Mouse (Mus musculus): ENCODE data around the gene Ccr4. TPM values are rescaled to one million over a fixed set of nuclear protein-coding genes. Genes with fewer than 3 reads are reported as not detected.

The Ccr4 gene
- total RNA-seq, 2 experiments from 2014 or later, result not detected

DNA sequence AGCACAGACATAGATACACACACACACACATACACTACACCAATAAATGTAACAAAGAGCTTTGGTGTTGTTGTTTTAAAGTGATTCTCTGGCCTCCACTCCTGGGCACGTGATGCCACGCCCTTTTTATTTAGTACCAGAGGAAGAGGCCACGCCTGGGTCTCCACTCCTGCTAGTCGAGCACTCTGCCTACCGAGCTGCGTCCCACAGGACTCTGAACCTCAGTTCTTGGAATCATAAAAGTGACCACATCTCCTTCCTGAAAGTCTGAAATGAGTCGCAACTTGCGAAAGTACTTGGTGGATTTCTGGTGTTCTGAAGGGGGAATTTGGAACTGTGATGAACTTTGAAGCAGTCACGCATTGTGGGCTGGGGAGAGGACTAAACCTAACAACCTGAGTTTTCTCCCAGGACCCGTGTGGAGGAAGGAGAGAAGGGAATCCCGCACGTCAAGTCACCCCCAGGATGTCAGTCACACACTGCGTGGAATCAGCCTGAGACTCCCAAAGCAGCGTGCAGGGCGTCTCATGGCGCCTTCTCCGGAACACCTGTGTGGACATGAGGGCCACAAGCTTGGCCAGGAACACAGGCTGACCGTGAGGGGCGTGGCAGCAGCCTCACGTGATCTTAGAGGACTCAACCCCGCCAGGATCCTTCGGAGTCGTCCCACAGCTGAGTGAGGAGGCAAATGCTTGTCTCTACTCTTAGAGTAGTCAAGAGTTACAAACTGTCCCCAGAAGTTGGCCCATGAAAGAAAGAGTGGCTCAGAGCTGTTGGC, 17.0 kb downstream of the Ccr4 start:
- no peak for TF ChIP-seq CTCF (conservative IDR thresholded peaks at IDR 0.05)
- no peak overlapping the region for H3K27ac ChIP-seq
- H3K4me3 ChIP-seq, result no peak overlapping the region
- DNase-seq (ENCODE audit: low spot score in 2 of 2), result no peak

DNA sequence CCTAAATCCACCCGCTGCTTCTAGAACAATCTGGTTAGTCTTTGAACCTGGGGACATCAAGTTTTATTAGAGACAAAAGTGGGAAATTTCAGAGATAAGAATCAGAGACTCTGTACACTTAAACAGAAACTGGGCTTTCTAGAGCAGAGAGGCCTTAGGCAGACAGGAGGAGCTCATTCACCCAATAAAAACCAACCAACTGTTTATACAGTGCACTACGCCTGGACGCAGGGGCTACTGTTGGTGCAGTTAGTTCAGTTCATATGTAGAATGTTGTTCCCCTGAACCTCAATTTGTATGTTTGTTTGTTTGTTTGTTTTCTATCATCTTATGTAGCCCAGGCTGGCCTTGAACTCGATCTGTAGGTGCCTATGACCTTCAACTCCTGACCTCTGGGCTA, 17.9 kb downstream of the Ccr4 start:
- no peak overlapping the region for H3K4me3 ChIP-seq
- no peak for DNase-seq (ENCODE audit: low spot score in 2 of 2)
- no peak for TF ChIP-seq CTCF (conservative IDR thresholded peaks at IDR 0.05)
- no peak overlapping the region for H3K27ac ChIP-seq

DNA sequence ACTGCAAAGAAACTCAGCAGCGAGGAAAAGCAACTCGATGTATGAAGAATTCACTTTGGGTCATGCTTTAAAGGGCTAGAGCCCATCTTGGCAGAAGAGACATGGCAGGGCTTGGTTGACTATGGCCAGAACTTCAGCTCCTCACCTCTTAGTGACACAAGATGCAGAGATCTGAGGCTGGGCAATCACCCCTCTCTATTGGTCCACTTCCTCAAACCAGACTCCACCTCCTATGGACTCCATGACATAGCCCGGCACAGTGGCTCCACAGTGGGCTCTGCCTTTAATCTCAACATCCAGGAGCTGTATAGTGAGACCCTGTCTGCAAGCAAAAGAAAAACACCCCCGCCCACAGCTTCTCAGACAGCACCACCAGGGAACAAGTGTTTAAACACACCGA, 19.9 kb downstream of the Ccr4 start:
- TF ChIP-seq CTCF (conservative IDR thresholded peaks at IDR 0.05), result no peak
- DNase-seq (ENCODE audit: low spot score in 2 of 2), result no peak
- Histone ChIP-seq H3K27ac (no peak overlapping the region), H3K4me3 (no peak overlapping the region)

DNA sequence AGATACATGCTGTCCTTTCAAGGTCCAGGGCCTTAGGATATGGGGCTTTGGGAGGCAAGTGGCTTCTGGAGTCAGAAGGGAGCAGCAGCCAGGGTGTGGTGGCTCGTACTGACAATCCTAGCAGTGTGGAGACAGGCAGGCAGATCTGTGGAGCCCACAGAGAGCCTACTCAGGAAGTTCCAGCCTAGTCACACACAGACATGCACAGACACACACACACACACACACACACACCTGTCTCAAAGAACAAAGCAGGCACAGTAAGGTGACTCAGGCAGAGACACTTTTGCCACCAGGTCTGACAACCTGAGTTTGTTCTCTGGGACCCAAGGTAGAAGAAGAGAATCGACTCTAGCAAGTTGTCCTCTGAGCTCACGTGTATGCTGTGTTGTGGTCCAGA, 23.8 kb downstream of the Ccr4 start:
- H3K27ac ChIP-seq, result no peak overlapping the region
- H3K4me3 ChIP-seq, result no peak overlapping the region
- no peak for TF ChIP-seq CTCF (conservative IDR thresholded peaks at IDR 0.05)
- no peak for DNase-seq (ENCODE audit: low spot score in 2 of 2)

DNA sequence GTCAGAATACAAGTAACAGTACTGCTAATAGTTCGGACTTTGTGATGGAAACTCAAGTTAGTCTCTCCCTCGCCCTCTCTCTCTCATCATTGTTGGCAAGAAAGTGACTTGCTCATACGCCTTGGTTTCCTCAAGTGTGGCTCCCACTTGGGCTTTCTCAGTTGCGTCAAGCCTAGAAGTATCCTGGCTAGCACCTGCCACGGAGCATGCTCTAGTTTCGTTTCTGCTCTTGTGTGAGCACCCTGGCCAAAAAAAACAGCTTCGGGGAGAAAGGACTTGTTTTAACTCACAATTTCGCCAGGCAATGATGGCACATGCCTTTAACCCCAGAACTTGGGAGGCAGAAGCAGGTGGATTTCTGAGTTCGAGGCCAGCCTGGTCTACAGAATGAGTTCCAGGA, 27.7 kb downstream of the Ccr4 start:
- H3K4me3 ChIP-seq, result no peak overlapping the region
- no peak for TF ChIP-seq CTCF (conservative IDR thresholded peaks at IDR 0.05)
- H3K27ac ChIP-seq, result no peak overlapping the region

DNA sequence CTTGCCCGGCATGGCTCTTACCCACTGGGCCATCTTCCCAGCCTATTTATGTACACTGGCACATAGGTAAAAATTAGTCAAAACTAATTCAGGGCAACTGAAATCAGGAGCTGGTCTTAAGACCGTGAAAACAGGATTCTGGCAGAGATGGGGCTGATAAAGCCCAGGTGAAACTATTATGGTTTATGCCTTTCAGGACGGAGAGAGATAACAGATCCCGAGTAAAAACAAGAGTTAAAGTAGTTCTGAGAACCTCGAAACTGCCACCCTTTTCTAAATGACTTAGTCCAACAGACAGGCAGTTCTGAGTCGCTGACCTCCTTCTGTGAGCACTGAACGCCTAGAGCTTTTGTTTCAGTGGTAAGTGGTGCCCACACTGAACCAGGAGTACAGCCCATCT, 32.8 kb downstream of the Ccr4 start:
- no peak for DNase-seq (ENCODE audit: low spot score in 2 of 2)
- TF ChIP-seq CTCF (conservative IDR thresholded peaks at IDR 0.05), result no peak
- Histone ChIP-seq H3K4me3 (no peak overlapping the region), H3K27ac (no peak overlapping the region)

More for the DNA sequence above, 27.7 kb downstream of the Ccr4 start:
- no peak for DNase-seq (ENCODE audit: low spot score in 2 of 2)

DNA sequence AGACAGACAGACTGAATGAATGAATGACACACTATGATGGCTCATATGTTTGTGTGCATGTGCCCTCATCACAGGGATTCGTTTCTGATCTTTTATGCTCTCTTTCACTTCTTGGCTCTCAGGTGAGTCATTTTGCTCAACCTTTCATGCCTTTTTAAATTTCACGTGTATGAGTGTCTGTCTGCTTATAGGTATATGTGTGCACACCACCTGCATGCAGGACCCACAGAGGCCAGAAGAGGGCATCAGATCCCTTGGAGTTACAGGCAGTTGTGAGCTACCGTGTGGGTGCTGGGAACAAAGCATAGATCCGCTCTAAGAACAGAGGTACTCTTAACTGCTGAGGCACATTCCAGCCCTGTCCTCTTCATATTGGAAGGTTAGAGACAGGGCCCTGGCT, 36.0 kb downstream of the Ccr4 start:
- Histone ChIP-seq H3K4me3 (no peak overlapping the region), H3K27ac (no peak overlapping the region)
- peak; percentile 28 for TF ChIP-seq CTCF (conservative IDR thresholded peaks at IDR 0.05)
- no peak for DNase-seq (ENCODE audit: low spot score in 2 of 2)

DNA sequence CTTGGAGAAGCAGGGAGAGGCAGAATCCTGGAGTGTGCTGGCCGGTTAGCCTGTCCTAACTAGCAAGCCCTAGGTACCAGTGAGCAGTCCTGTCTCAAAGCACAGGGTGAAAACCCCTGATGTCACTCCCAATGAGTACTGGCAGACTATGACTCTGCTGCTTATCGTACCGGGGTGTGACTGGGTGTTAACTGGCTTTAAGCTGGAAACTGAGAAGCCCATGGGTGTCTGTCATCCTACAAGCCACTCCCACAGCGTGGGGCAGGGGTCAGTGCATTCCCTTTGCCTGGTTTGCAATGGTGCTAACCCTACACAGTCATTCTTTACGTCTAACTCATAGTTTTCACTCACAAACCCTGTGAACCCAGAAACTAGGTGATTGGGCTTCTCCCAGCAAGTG, 36.5 kb downstream of the Ccr4 start:
- Histone ChIP-seq H3K27ac (no peak overlapping the region), H3K4me3 (no peak overlapping the region)
- TF ChIP-seq CTCF (conservative IDR thresholded peaks at IDR 0.05), result no peak
- DNase-seq (ENCODE audit: low spot score in 2 of 2), result no peak

DNA sequence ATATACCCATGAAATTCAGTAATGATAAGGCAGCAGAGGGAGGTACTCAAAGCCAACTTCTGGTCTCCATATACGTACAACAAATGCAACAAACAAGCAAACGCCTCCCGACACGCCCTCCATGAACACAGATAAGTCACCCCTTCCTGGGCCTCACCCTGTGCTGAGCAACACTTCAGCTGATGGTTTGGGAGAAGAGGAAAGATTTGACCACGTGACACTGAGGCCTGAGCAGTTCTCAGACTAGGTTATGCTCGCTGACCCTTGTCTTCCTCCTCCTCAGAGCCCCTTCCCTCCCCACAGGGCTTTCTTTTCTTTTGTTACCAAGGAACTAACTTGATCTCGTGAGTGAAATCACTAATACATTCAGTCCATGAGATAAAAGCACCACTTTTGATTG, 37.8 kb downstream of the Ccr4 start:
- no peak overlapping the region for H3K4me3 ChIP-seq
- no peak for TF ChIP-seq CTCF (conservative IDR thresholded peaks at IDR 0.05)
- DNase-seq (ENCODE audit: low spot score in 2 of 2), result no peak
- H3K27ac ChIP-seq, result no peak overlapping the region

DNA sequence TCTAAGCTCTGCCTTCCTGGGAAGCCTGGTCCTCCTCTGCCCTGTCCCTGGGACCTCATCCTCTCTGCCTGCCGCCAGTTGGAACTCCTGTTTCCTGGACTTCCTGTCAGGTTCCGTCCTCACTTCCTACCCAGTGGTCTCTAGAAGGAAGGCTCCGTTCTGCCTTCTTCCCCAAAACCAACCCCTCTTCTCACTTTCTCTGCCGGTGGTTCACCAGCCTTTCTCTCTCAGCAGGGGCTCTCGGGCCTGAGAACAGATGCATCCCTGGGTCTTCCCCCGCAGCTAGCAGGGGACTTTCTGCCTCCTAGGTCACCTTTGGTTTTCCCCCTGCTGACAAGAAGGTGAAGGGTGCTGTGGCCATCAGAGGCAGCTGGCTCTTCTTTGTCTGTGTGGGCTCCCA, 39.3 kb downstream of the Ccr4 start:
- Histone ChIP-seq H3K4me3 (no peak overlapping the region), H3K27ac (no peak overlapping the region)
- no peak for DNase-seq (ENCODE audit: low spot score in 2 of 2)
- no peak for TF ChIP-seq CTCF (conservative IDR thresholded peaks at IDR 0.05)

DNA sequence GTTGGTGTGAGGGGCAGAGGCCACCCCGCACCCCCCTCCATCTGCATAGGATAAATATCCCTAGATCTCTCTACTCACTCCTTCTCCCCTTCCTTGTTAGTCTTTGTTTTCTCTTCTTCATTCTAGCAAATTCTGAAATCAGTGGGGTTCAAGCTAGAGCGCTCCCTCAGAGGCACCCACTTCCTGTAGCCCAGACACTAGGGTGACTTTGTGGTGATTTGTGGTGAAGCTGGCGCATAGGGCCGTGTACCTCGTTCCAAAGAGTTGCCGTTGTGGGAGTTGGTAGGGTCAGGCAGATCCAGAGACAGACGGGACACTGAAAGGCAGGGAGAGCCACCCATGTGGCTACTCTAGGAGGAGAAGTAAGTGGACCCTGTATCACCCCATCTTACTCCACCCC, 42.1 kb downstream of the Ccr4 start:
- Histone ChIP-seq H3K27ac (no peak overlapping the region), H3K4me3 (no peak overlapping the region)
- no peak for DNase-seq (ENCODE audit: low spot score in 2 of 2)
- no peak for TF ChIP-seq CTCF (conservative IDR thresholded peaks at IDR 0.05)

DNA sequence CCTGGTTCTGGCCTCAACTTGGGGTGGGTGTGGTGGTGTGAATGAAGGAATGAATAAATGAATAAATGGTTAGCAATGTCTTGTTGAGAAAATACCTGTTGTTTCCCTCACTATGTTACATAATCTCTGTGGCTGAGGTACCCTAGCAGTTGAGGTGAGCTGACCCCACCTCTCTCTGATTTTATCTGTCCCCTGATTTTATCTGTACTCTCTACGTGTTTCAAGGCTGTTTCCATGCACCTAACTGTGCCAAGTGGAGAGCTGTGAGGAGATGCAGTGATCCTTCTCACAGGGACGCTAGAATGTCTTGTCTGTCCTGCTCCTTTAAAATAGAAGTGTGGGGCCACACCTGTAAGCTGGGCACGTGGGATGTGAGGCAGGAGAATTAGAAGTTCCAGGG, 46.3 kb downstream of the Ccr4 start:
- no peak for TF ChIP-seq CTCF (conservative IDR thresholded peaks at IDR 0.05)
- Histone ChIP-seq H3K27ac (no peak overlapping the region), H3K4me3 (no peak overlapping the region)
- no peak for DNase-seq (ENCODE audit: low spot score in 2 of 2)

DNA sequence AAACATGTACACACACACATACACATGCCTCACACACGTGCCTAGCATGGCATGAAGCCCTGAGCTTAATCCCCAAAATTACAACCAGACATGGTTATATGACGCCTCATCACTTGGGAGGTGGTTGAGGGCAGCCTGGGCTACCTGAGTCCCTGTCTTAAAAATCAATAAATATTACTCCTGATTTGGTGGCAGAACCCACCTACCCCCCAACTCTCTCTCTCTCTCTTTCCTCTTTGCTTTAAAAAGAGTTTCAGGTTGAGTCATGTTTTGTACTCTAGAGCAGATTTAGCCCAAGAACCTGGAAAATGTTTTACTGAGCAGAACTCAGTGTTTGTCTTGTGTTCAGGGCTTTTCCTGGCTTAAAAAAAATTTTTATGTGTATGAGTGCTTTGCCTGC, 49.3 kb downstream of the Ccr4 start:
- H3K27ac ChIP-seq, result no peak overlapping the region
- DNase-seq (ENCODE audit: low spot score in 2 of 2), result no peak
- no peak overlapping the region for H3K4me3 ChIP-seq
- no peak for TF ChIP-seq CTCF (conservative IDR thresholded peaks at IDR 0.05)

DNA sequence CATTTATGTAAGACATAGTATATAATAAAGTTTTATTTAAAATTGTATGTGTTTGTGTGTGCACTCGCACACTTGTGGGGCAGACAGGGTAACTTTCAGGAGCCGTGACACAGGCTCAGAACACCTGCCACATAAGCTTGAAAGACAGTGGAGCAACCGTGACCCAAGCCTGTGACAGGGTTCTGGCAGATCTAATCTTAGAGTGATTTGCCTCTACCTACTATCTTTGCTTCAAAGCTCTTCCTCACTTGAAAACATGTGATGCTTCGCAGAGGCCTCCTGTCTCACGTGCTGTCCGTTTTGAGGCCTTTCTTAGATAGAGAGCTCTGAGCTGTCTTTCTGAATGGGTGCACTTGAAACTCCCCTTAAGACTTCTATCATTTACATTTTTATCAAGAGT, 52.3 kb downstream of the Ccr4 start:
- no peak for TF ChIP-seq CTCF (conservative IDR thresholded peaks at IDR 0.05)
- no peak for DNase-seq (ENCODE audit: low spot score in 2 of 2)
- no peak overlapping the region for H3K27ac ChIP-seq
- no peak overlapping the region for H3K4me3 ChIP-seq

Data from layer of hippocampus, adult 2 months (tissue).